Mouse (Mus musculus) E14TG2a.4 (cell line): Measurements from ENCODE around the gene Lmx1b.

Source experiments
- CTCF ChIP-seq: conservative IDR thresholded peaks from 2 replicates; pipeline ENCODE4 v1.5.1; 2014; ENCODE audit warnings: low read length
- NANOG ChIP-seq: IDR thresholded peaks from 2 replicates; pipeline ENCODE4 v1.6.1; 2014; ENCODE audit warnings: borderline replicate concordance, low read length, mixed read lengths

- TF ChIP-seq CTCF (no peak), NANOG (no peak)
Observed at GRCm38 (mm10) chr2:33635323-33636116, 4.8 kb downstream of the Lmx1b start.
